Mouse (Mus musculus): Measurements from ENCODE around the gene Adh7.

The Adh7 gene

DNA sequence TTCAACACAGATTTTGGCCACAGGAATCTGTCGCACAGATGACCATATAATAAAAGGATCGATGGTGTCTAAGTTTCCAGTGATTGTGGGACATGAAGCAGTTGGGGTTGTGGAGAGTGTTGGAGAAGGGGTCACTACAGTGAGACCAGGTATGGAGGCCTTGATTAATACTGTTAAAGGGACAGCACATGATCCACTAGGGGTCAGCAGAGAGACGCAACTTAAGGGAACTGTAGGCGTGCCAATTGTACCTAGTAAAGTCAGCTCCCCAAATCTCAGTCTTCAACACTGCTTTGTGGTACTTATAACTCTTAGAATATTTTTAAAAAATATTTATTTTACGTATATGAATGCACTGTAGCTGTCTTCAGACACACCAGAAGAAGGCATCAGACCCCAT is 5.4 kb downstream of the Adh7 start:
- DNase-seq (ENCODE audit: low read depth in 1 of 2, low spot score in 2 of 2): no peak

DNA sequence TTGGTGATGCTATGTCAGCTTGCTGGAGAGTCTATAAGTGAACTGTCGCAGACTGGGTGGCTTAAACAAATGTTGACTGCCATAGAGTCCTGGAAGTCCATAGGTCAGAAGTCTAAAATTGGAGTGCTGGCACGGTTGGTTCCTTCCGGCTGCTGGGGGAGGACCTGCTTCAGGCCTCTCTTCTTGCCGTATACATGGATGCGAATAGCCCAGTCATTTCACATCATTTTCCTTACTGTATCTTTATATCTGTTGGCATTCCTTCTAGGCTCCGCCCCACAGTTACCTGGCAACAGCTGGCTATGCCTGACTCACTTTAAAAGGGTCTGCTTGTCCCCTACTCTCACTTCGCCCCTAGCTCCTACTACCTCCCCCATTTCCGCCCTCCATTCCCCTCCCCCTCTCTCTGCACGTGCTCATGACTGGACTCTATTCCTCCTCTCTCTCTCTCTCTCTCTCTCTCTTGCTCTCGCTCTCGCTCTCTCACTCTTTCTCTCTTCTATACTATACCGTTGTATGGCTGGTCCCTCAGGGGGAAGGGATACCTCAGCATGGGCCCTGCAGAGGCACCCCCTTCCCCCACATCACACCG is 6.9 kb downstream of the Adh7 start:
- no peak for DNase-seq (ENCODE audit: low read depth in 1 of 2, low spot score in 2 of 2)

DNA sequence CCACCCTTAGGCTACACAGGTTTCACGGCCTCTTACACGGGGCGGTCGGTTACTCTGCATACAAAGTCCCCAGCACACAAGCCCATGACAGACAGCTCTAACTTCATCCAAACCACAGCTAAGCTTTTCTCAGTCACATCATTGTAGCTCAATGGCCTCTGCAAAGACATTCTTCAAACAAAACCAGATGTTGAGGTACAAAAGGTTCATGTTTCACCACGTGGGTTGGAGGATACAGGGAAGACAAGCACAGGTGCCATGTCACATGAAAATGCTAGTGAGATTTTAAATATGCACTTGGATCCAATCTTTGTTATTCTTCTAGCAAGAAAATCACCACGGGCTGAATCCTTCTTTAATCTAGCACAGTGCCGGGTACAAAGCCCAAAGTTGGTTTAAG is 7.8 kb downstream of the Adh7 start:
- no peak for DNase-seq (ENCODE audit: low read depth in 1 of 2, low spot score in 2 of 2)

DNA sequence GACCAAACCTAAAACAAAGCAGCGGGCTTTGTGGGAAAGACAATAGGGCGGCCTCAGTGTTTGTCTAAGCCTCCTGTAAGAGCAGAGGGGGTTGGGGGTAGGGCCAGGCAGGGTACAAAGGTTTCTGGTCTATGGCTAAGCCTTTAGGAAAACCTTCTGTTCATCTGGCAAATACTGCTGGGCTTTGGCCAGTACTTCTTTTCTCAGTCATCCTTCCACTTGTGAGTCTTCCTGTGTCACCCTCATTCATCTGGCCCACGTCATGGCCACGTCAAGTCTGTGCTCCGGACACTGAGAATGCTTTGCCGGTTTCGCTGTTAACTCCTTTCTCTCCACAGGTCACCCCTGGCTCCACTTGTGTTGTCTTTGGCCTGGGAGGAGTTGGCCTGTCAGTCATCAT is 8.3 kb downstream of the Adh7 start:
- DNase-seq (ENCODE audit: low read depth in 1 of 2, low spot score in 2 of 2): no peak

DNA sequence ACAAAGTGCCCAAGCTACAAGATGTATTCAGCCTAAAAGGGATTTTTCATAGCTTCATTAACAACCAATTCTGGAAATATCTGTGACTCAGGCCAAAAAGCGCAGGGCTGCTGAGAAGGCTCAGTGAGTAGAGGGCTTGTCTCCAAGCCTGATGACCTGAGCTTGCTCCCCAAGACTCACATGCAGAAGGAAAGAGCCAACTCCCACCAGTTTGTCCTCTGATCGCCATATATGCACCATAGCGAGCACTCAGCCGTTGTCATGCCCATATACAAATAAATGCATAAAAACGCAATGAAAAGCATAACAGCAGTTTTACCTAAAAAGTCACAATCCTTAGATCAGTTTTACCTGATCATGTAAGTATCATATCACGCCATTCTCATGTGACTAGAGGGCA is 8.9 kb downstream of the Adh7 start:
- DNase-seq (ENCODE audit: low read depth in 1 of 2, low spot score in 2 of 2): no peak

DNA sequence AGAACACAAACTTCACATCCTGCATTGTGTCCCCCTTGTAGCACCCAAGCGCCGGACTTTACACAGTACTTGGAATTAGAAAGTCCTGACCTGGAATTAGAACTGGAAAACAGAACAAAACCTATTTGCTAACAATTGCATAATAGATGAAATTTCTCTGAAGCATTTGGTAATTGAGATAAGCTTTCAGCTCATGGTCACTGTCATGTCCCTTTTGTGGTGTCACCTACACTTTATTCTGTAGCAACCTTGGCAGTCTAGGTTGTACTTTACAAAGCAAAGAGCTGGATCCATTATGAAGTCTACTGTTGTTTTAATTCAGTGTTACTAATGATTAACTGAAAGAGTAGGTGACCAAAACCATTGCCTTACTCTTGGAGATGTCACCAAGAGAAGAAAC is 9.5 kb downstream of the Adh7 start:
- no peak for DNase-seq (ENCODE audit: low read depth in 1 of 2, low spot score in 2 of 2)

DNA sequence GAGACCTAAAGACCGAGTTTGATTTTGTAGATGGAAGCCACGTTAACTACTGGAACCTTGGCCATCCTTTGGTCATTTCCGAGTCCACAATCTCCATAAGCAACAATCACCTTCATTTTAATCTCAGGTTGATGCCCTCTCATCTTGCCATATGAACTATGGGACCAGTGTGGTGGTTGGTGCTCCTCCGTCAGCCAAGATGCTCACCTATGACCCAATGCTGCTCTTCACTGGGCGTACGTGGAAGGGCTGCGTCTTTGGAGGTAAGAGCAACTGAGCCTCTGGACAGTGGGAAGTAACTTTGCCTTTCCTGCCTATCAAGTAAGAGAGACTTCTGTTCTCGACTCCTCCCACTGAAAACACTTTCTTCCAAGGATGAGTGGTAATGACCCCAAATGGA is 10.2 kb downstream of the Adh7 start:
- DNase-seq (ENCODE audit: low read depth in 1 of 2, low spot score in 2 of 2): no peak

DNA sequence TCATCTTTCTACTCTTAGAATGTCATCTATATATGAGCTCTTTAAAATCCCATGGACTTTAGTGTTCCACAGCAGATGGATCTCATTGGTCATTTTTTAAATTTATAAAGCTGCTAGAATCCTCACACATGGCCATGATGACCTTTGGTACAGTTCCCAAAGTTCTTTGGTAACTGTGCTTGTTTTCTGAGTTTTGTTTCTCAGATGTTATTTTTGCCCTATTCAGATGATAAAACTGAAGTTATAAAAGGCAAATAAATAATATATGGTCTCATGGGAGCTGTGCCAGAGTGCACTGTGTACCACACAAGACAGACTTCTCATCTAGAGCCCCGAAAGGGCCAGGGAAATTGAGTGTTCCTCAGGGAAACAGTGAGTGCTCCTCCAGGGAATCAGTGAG is 11.9 kb downstream of the Adh7 start:
- DNase-seq (ENCODE audit: low read depth in 1 of 2, low spot score in 2 of 2): no peak

DNA sequence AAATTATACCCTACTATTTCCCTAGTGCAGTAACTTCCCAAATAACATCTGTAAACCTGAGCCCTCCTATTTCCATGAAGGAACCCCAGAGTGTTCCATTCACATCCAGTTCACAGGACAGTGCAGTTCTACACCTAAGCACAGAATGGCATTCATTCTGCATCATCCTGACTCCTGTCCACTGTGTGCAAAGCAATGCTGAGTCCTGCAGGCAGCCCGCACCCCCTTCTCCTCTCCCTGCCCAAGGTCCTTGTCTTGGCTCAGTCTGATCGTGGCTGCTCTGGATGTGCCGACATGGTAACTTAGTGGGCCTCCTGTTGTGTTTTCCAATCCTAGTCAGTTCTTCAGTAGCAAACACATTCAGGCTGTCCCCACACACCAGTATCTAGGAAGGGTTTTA is 12.7 kb downstream of the Adh7 start:
- DNase-seq (ENCODE audit: low read depth in 1 of 2, low spot score in 2 of 2): no peak

DNA sequence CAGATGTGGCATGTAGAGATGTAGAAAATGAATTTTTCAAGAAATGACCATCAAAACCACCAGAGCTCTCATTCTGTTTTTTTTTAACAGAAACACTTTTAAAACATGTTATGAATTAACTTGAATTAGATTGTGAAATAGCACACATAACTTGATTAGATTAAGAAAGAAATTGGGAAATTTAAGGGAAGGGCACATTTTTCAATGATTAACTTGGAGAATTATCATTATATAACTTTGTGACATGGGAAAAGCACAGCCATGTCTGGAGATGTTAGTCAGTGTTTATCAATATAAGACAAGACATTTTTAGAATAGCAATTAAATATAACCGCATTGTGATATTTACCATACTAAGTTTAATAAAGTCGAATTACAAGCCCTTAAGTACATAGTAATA is 14.0 kb downstream of the Adh7 start:
- DNase-seq (ENCODE audit: low read depth in 1 of 2, low spot score in 2 of 2): no peak

DNA sequence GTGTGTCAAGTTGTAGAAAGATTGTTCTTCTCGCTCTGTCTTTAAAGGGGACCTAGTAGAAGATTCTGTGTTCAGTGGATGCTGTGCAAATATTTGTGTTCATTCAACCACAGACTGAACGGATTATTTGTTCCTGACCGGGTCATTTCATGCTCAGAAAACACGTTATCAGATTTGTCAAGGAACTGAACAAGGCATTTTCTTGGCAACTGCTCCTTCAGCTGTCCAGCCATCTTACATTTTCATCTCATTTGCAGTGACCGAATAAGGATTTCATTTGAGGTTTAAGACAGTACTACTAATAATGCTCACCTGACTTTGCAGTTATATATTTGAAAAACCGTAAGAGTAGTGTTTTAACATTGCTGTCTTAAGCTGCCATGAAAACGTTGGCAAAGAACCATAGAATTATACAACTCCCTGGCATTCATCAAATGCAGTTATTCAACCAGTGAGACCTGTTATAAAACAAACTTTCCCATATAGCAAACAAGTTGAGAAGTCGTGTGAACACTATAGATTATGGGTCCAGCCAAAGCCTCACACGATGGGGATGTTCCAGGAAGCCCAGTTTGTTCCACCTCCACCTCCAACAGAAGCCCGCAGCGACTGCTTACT is 19.1 kb downstream of the Adh7 start:
- no peak for DNase-seq (ENCODE audit: low read depth in 1 of 2, low spot score in 2 of 2)

DNA sequence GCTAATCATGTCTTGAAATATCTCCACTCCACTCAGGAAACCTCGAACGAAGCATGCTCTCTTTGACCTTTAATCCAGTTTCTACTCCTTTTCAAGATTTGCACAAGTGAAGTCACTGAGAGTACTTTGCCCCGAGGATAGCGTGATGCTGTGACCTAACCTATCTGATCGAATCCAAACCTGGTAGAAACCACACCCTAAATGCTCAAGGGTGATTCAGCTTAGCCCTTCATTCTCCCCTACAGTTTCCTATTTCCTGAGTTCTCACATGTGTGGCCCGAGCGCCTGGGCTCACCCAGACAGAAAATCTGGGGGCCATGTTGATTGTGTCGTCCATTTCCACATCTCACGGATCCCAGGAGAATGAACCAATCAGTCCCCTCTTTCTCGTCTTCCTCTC is 20.5 kb downstream of the Adh7 start:
- no peak for DNase-seq (ENCODE audit: low read depth in 1 of 2, low spot score in 2 of 2)

DNA sequence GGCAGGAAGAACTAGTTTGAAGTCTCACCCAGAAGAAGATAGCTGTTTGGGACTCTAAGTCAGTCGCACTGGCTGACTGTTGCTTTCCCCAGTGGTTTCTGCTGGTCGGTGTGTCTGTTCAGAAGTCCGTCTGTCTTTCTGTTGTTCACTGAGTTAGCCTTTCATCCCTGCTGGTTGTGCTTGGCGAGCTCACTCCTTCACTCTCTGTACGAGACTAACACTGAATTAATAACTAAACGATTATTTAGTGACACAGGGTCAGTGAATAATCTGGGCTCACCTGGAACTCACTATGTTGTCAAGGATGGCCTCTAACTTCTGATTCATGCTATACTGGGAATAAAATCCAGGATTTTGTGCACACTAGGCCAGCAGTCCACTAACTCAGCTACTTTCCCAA is 21.9 kb downstream of the Adh7 start:
- no peak for DNase-seq (ENCODE audit: low read depth in 1 of 2, low spot score in 2 of 2)

DNA sequence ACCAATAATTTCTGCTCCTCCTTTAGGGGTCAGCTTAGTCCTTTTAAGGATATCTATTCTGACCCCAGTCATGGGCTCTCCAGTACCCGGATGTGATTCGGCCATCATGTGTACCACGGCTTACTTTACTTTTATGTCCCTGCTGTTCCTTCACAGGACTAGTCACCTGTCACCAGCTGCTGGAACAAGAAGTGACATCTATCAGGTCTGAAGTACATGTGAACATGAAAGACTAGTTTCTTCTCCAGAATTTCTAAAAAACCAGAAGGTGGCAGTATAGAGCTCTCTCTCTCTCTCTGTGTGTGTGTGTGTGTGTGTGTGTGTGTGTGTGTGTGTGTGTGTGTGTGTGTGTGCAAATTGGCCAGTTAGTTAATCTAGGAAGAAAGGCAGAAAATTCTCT is 22.9 kb downstream of the Adh7 start:
- no peak for DNase-seq (ENCODE audit: low read depth in 1 of 2, low spot score in 2 of 2)

DNA sequence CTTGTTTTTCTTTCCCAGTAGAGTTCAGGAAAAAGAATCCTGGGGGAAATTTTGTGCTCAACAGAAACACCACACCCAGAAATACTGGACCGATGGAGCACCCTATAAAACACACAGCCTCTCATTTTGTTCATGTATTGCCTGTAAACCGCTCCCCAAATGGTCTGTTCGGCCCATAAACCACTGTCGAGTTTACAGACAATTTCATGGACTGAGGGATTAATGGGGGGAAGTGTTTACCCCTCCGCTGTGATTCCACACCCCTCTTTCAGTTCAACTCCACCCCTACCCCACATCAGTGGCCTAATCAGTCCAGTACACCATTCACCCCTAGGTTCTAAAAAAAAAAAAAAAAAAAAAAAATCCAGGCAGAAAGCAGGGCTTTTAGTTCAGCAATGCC is 23.4 kb downstream of the Adh7 start:
- no peak for DNase-seq (ENCODE audit: low read depth in 1 of 2, low spot score in 2 of 2)

DNA sequence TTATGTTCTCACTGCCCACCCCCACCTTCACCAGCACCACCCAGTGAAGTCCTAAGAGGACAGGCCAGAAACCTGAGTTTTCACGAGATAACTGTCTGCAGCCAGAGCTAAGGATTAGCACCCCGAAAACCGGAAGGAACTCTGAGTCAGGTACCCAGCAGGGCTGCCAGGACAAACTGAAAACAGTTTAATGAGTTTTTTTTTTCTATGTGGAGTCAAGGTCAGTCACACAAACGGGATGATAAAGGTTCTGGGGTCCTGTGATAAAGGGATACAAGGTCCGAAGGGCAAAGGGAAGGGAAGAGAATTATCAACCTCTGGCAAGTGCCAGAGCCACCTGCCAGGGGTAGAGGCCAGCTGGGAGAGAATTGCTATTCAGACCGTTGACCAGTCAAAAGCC is 23.8 kb downstream of the Adh7 start:
- no peak for DNase-seq (ENCODE audit: low read depth in 1 of 2, low spot score in 2 of 2)

DNA sequence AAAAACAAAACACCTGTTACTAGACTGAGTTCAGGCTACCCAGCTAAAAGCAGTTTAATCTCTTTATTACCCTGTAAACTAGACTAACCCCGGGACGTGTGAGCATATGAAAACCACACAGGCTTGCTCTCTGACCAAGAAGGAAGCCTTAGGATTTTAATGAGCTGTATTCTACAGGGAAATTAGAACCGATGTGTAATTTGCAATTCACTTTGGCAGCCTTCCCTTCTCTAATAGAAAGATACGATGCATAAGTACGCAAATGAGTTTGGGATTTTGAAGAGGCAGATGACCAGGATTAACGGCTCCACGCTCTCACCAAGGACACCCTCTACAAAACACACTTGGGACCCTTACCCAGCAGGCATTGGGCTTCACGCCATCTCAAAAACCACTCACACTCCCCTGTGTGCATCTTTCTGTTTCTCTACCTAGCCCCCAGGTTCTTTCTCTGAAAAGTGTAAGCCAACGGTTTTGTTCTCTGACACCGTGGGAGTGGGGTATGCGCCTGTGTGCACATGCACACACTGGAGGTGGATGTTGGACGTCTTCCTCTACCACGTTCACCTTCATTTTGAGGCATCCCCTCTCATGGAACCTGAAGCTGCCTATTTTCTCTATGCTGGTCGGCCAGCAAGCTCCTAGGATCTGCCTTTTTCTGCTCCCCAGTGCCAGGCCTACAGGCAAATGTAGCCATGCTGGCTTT is 24.6 kb downstream of the Adh7 start:
- DNase-seq (ENCODE audit: low read depth in 1 of 2, low spot score in 2 of 2): no peak

DNA sequence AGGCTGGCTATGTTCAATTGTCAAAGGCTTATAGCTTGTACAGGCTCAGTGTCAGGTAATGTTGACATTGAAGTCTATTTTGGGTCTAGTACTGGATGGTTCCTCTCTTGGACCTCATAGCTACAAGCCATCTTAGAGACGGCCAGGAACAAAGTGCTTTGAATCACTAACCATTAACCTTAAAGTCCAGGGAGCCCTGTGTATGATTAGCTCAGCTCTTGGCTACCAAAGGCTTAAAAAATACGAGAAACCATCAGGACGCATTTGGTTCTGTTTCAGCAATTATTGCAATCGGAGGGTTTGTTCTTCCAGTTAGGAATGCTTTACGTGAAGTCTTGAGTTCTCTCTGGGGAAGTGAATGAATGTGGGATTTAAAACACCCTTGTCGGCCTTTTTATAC is 25.4 kb downstream of the Adh7 start:
- no peak for DNase-seq (ENCODE audit: low read depth in 1 of 2, low spot score in 2 of 2)

DNA sequence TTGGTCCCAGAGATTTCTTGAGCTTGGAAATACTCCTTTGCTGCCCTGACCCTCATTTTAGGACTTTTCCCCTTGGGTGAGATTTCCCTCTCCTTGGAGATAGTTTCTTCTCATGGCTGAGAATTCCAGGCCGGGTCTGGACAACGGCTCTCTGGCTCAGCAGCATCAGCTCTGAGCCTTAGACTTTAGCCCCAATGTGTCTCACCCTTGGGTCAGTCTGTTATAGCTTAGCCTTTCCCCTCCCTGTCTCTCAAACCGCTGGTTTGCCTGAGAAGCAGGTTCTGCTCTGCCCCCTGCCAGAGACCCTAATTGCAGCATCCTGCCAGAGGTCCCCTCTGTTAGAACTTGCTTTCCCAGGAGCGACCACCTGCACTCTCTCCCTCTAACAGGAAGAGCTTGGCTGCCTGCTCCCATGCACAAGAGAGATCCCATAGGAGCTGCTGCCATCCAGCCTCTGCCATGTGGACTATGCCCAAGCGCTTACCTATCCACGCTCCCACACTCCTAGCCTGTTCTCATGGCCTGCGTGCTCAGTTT is 26.8 kb downstream of the Adh7 start:
- DNase-seq (ENCODE audit: low read depth in 1 of 2, low spot score in 2 of 2): no peak

DNA sequence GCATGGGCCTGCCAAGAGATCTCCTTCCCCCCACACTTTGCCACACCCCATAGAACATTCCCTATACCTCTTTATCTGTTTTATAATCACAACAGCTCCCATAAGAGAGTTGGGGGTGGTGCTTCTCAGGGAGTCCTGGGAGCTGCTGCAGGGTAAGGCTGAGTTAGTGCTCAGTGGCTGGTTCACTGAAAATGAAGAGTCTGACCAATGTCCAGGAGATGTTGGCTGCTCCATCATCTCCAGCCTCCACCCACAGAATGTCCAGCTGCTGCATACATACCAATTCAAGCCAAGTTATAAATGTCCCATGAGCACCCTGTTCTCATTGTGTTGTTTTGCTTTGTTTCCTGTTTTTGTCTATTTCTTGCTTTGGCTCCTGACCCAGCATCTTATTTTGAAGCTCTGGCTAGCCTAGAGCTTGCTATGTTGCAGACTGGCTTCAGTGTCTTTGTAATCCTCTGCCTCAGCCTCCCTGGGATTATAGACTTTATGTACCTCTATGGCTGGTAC is 29.0 kb downstream of the Adh7 start:
- no peak for DNase-seq (ENCODE audit: low read depth in 1 of 2, low spot score in 2 of 2)

DNA sequence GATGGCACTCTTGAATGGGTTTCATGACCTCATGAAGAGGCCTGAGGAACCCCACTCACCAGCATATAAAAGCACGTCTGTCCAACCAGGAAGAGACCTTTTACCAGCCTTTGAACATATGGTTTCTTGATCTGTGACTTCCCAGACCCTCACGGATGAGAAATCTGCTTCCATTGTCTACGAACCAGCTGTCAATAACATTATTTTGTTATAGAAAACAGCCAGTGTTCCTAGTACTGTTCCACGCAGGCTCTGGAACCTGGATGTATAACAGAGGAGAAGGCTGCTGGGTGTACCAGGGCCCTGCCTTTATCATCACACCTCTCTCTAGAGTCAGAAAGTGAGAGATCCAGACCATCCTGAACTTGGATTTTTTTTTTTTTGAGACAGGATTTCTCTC is 29.7 kb downstream of the Adh7 start:
- no peak for DNase-seq (ENCODE audit: low read depth in 1 of 2, low spot score in 2 of 2)

DNA sequence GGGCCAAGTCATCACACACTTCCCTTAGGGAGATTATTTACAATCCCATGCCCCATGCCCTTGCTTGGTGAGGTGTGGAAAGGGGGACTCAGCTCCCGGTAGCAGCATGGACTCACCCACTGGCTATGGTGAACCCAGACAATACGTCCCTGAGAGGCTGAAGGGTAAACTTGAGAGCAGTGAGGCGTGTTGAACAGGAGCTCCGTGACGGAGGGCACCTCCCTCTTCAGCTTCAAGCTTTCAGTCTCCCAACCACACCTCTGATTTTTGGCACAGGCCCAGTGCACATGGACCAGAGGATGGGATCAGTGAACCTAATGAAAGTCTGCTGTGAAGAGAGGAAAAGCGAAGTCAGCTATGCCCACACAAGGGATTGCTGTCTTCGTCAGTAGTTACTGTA is 30.5 kb downstream of the Adh7 start:
- no peak for DNase-seq (ENCODE audit: low read depth in 1 of 2, low spot score in 2 of 2)

DNA sequence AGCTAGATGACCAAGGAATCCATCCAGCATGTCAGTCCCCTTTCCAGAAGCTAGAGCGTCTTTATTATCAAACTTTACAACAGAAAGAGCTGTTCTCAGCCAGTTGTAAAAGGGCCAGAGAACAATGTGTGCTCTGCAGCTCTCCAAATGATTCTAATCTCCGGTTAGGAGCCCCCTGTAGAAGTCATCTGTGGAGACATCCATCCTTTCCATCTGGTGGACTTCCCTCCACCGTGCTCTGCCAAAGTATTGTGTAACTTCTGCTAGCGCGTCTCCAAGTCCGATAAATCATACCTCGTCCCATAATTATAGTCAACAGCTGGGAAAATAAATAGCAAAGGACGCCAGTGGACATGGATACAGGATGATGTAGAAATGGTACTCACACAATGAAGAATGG is 31.2 kb downstream of the Adh7 start:
- no peak for DNase-seq (ENCODE audit: low read depth in 1 of 2, low spot score in 2 of 2)
